Mouse (Mus musculus) WW6 (cell line): ENCODE measurements around the gene Slc51a.

Experiments used
- DNase-seq: peaks from one replicate; pipeline ENCODE4 v3.0.0-alpha.2; 2013; ENCODE audit warnings: low read depth, low spot score

The Slc51a gene

GRCm38 (mm10) chr16:32487234-32488111 lies at the start of gene Slc51a:
TSS of gene Slc51a (minus strand) at chr16:32487879.
- no peak for DNase-seq

- no peak for DNase-seq
Measured at GRCm38 (mm10) chr16:32535157-32535751, 47.6 kb upstream of the Slc51a start.

GRCm38 (mm10) chr16:32532878-32533826 lies 45.5 kb upstream of the Slc51a start:
- no peak for DNase-seq

GRCm38 (mm10) chr16:32526906-32527305 lies 39.2 kb upstream of the Slc51a start:
- no peak for DNase-seq

GRCm38 (mm10) chr16:32524244-32524615 lies 36.6 kb upstream of the Slc51a start:
- DNase-seq: no peak

GRCm38 (mm10) chr16:32523462-32524243 lies 36.0 kb upstream of the Slc51a start:
- no peak for DNase-seq

- no peak for DNase-seq
Measured at GRCm38 (mm10) chr16:32522578-32523194, 35.0 kb upstream of the Slc51a start.

GRCm38 (mm10) chr16:32520372-32520748 lies 32.7 kb upstream of the Slc51a start:
- DNase-seq: no peak

- no peak for DNase-seq
Measured at GRCm38 (mm10) chr16:32519656-32520371, 32.1 kb upstream of the Slc51a start.

GRCm38 (mm10) chr16:32517785-32518481 lies 30.3 kb upstream of the Slc51a start:
- DNase-seq: no peak

GRCm38 (mm10) chr16:32516006-32516962 lies 28.6 kb upstream of the Slc51a start:
- no peak for DNase-seq

- DNase-seq: no peak
Measured at GRCm38 (mm10) chr16:32513948-32514347, 26.3 kb upstream of the Slc51a start.

- DNase-seq: no peak
Measured at GRCm38 (mm10) chr16:32513401-32513800, 25.7 kb upstream of the Slc51a start.

GRCm38 (mm10) chr16:32512921-32513320 lies 25.2 kb upstream of the Slc51a start:
- DNase-seq: no peak

GRCm38 (mm10) chr16:32511827-32512490 lies 24.3 kb upstream of the Slc51a start:
- DNase-seq: no peak

GRCm38 (mm10) chr16:32511338-32511734 lies 23.7 kb upstream of the Slc51a start:
- DNase-seq: no peak

- DNase-seq: no peak
Measured at GRCm38 (mm10) chr16:32510399-32511337, 23.0 kb upstream of the Slc51a start.
